Mouse (Mus musculus): ENCODE results near the gene H2-Eb1. TPM values are rescaled to one million over a fixed set of nuclear protein-coding genes. Genes with fewer than 3 reads are reported as not detected.

Gene H2-Eb1
- total and polyA plus RNA-seq, 2 experiments from 2014 or later = 0.88 to 5.2 TPM

- no peak overlapping the region for H3K9ac ChIP-seq (replicated peaks; ENCODE audit: low read length, poor library complexity, severe bottlenecking)
- peak overlapping the region; percentile 45 for H3K4me3 ChIP-seq (ENCODE audit: low read depth, low read length)
- peak; percentile 28; the same call in 1 of the 2 replicates for TF ChIP-seq CTCF (IDR thresholded peaks at IDR 0.05)
- H3K36me3 ChIP-seq (ENCODE audit: insufficient read depth, low read length) = no peaks in the 10 kb centered on the region
- peak overlapping the region; percentile 82 for H3K4me2 ChIP-seq (ENCODE audit: low read depth, low read length, poor library complexity, severe bottlenecking)
- H3K9me3 ChIP-seq (ENCODE audit: low read length) = no peaks in the 10 kb centered on the region
- H3K27ac ChIP-seq (ENCODE audit: low read depth, low read length) = no peak overlapping the region
- peak; percentile 10 for DNase-seq (ENCODE audit: low spot score)
- ATAC-seq (ENCODE audit: low FRiP score) = no peak
- 4% methylated on average over 14 of the region's 14 CpGs for WGBS
- peaks cover 13% of the 10 kb centered on the region; the same call in 1 of the 2 replicates for H3K27me3 ChIP-seq (ENCODE audit: insufficient read depth, low read length)
- H3K4me1 ChIP-seq (ENCODE audit: insufficient read depth, low read length) = peaks cover 7% of the 10 kb centered on the region
These were observed 41.8 kb upstream of the H2-Eb1 start for GRCm38 (mm10) chr17:34263811-34264371.

GRCm38 (mm10) chr17:34264452-34265351, 41.0 kb upstream of the H2-Eb1 start:
- WGBS = under 1% methylated on average over 70 of the region's 93 CpGs
- no peak for ATAC-seq (ENCODE audit: low FRiP score)

GRCm38 (mm10) chr17:34268262-34268661, 37.4 kb upstream of the H2-Eb1 start:
- H3K4me2 ChIP-seq (ENCODE audit: low read depth, low read length, poor library complexity, severe bottlenecking) = no peak overlapping the region
- no peak overlapping the region for H3K4me3 ChIP-seq (ENCODE audit: low read depth, low read length)
- no peaks in the 10 kb centered on the region for H3K36me3 ChIP-seq (ENCODE audit: insufficient read depth, low read length)
- no peak for TF ChIP-seq CTCF (IDR thresholded peaks at IDR 0.05)
- peaks cover 7% of the 10 kb centered on the region for H3K4me1 ChIP-seq (ENCODE audit: insufficient read depth, low read length)
- ATAC-seq (ENCODE audit: low FRiP score) (no peak), DNase-seq (ENCODE audit: low spot score) (no peak)
- H3K9ac ChIP-seq (replicated peaks; ENCODE audit: low read length, poor library complexity, severe bottlenecking) = no peak overlapping the region
- WGBS = 77% methylated on average over 2 of the region's 2 CpGs
- H3K27ac ChIP-seq (ENCODE audit: low read depth, low read length) = no peak overlapping the region
- H3K27me3 ChIP-seq (ENCODE audit: insufficient read depth, low read length) = peaks cover 13% of the 10 kb centered on the region; the same call in 1 of the 2 replicates
- no peaks in the 10 kb centered on the region for H3K9me3 ChIP-seq (ENCODE audit: low read length)

More at GRCm38 (mm10) chr17:34264452-34265351, 41.0 kb upstream of the H2-Eb1 start:
- TF ChIP-seq CTCF (IDR thresholded peaks at IDR 0.05) = no peak
- DNase-seq (ENCODE audit: low spot score) = no peak
- H3K36me3 ChIP-seq (ENCODE audit: insufficient read depth, low read length) = no peaks in the 10 kb centered on the region
- no peaks in the 10 kb centered on the region for H3K9me3 ChIP-seq (ENCODE audit: low read length)
- no peak overlapping the region for H3K27ac ChIP-seq (ENCODE audit: low read depth, low read length)
- peak overlapping the region; percentile 45 for H3K4me3 ChIP-seq (ENCODE audit: low read depth, low read length)
- H3K9ac ChIP-seq (replicated peaks; ENCODE audit: low read length, poor library complexity, severe bottlenecking) = peak overlapping the region; percentile 42
- peak overlapping the region; percentile 82 for H3K4me2 ChIP-seq (ENCODE audit: low read depth, low read length, poor library complexity, severe bottlenecking)
- H3K27me3 ChIP-seq (ENCODE audit: insufficient read depth, low read length) = peaks cover 13% of the 10 kb centered on the region; the same call in 1 of the 2 replicates
- H3K4me1 ChIP-seq (ENCODE audit: insufficient read depth, low read length) = peaks cover 7% of the 10 kb centered on the region

- Histone ChIP-seq H3K27me3 (ENCODE audit: insufficient read depth, low read length) (peaks cover 13% of the 10 kb centered on the region; the same call in 1 of the 2 replicates), H3K4me1 (ENCODE audit: insufficient read depth, low read length) (peaks cover 7% of the 10 kb centered on the region), H3K36me3 (ENCODE audit: insufficient read depth, low read length) (no peaks in the 10 kb centered on the region), H3K9ac (replicated peaks; ENCODE audit: low read length, poor library complexity, severe bottlenecking) (no peak overlapping the region), H3K4me3 (ENCODE audit: low read depth, low read length) (no peak overlapping the region), H3K27ac (ENCODE audit: low read depth, low read length) (no peak overlapping the region), H3K4me2 (ENCODE audit: low read depth, low read length, poor library complexity, severe bottlenecking) (no peak overlapping the region), H3K9me3 (ENCODE audit: low read length) (no peaks in the 10 kb centered on the region)
- 92% methylated on average over 2 of the region's 2 CpGs for WGBS
- TF ChIP-seq CTCF (IDR thresholded peaks at IDR 0.05) = no peak
- ATAC-seq (ENCODE audit: low FRiP score) = no peak
- DNase-seq (ENCODE audit: low spot score) = no peak
These were observed 36.9 kb upstream of the H2-Eb1 start for GRCm38 (mm10) chr17:34268748-34269147.

DNA sequence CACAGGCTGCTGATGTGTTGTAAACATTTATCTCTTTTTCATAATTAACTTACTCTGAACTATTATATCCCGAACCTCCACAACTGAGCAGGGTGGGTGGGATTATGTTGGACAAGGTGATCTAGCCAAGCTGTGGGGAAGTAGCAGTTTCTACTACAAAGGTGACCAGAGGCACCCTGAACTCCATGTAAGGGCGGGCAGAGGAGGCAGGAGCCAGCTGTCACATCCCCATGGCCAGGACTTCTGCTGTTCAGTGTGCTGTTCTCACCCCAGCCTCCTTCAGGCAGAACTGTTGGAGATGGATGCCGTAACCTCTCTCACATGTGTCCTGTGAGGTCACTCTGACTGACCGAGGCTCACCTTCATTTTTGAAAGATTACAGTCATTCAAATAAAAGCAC, 35.9 kb upstream of the H2-Eb1 start:
- DNase-seq (ENCODE audit: low spot score) = no peak
- Histone ChIP-seq H3K27ac (ENCODE audit: low read depth, low read length) (no peak overlapping the region), H3K4me1 (ENCODE audit: insufficient read depth, low read length) (peaks cover 3% of the 10 kb centered on the region), H3K4me2 (ENCODE audit: low read depth, low read length, poor library complexity, severe bottlenecking) (no peak overlapping the region), H3K4me3 (ENCODE audit: low read depth, low read length) (no peak overlapping the region), H3K36me3 (ENCODE audit: insufficient read depth, low read length) (no peaks in the 10 kb centered on the region), H3K9ac (replicated peaks; ENCODE audit: low read length, poor library complexity, severe bottlenecking) (no peak overlapping the region), H3K9me3 (ENCODE audit: low read length) (no peaks in the 10 kb centered on the region), H3K27me3 (ENCODE audit: insufficient read depth, low read length) (peaks cover 6% of the 10 kb centered on the region; the same call in 1 of the 2 replicates)
- TF ChIP-seq CTCF (IDR thresholded peaks at IDR 0.05) = no peak
- 79% methylated on average over 4 of the region's 4 CpGs for WGBS
- no peak for ATAC-seq (ENCODE audit: low FRiP score)

DNA sequence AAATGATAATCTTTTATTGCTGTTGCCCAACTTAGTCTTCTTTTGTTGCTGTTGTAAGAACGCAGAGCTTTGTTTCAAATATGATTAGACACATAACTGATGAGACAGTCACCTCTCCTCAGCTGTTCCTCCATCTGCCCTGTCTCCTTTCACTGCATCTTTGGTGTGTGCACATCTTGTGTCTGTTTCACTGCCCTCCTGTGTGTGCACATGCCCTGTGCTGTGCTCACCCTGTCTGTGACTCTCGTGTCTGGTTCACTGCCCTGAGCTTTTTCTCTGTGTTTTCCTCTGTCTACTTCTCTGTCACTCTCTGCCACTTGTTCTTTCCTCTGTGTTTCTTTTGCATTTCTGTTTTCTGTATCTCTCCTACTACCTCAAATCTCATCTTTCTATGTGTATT, 35.4 kb upstream of the H2-Eb1 start:
- no peak for DNase-seq (ENCODE audit: low spot score)
- no peak for ATAC-seq (ENCODE audit: low FRiP score)
- WGBS = 82% methylated on average over 2 of the region's 2 CpGs
- no peak overlapping the region for H3K27ac ChIP-seq (ENCODE audit: low read depth, low read length)
- TF ChIP-seq CTCF (IDR thresholded peaks at IDR 0.05) = no peak
- no peak overlapping the region for H3K9ac ChIP-seq (replicated peaks; ENCODE audit: low read length, poor library complexity, severe bottlenecking)
- no peak overlapping the region for H3K4me2 ChIP-seq (ENCODE audit: low read depth, low read length, poor library complexity, severe bottlenecking)
- no peaks in the 10 kb centered on the region for H3K4me1 ChIP-seq (ENCODE audit: insufficient read depth, low read length)
- H3K27me3 ChIP-seq (ENCODE audit: insufficient read depth, low read length) = 0 out of 2 replicates have a peak, but pooled peaks cover 6% of the 10 kb centered on the region
- no peak overlapping the region for H3K4me3 ChIP-seq (ENCODE audit: low read depth, low read length)
- no peaks in the 10 kb centered on the region for H3K9me3 ChIP-seq (ENCODE audit: low read length)
- no peaks in the 10 kb centered on the region for H3K36me3 ChIP-seq (ENCODE audit: insufficient read depth, low read length)
